Mouse (Mus musculus): ENCODE results near the gene Pwwp2a.

Gene Pwwp2a

DNA sequence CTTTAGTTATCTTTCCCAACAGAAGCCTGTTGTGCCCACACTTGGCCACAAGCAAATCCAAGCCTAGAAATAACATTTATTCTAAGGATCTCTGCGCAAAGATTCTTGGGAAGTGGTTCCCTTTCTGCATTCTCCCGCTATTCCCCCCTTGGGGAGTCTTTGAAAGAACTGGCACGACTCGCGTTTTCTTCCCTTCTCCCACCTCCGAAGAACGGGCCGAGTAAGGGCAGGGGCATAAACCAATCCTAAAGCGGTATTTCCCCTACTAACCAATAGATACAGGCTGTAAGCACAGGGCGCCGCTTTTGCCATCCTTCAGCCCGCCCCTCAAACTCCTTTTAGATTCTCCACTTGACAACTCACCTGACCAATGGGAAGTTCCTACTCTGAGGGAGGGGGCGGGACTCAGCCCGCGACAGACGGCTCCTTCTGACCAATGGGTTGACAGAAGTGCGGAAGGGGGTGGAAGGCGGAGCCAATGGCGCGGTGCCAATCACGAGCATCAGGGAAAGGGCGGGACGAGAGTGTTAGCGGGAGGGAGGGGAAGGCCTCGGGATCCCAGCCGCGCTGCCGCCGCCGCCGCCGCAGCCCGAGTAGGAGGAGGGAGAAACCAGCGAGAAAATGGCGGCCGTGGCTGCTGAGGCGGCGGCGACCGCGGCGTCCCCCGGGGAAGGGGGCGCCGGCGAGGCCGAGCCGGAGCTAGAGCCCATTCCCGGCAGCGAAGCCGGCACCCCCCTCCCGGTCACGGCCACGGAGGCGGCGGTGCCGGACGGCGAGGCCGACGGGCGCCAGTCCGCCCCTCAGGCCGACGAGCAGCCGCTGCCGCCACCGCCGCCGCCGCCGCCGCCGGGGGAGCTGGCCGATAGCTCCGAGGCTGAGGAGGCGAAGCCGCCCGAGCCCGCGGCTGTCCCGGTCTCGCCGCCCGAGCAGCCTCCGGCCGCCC, at the start of gene Pwwp2a:
Gene Pwwp2a (plus strand): TSS at position 527 of the 943 bp plus-strand sequence.
- DNase-seq (ENCODE audit: low read depth, low spot score) = peak; percentile 99

DNA sequence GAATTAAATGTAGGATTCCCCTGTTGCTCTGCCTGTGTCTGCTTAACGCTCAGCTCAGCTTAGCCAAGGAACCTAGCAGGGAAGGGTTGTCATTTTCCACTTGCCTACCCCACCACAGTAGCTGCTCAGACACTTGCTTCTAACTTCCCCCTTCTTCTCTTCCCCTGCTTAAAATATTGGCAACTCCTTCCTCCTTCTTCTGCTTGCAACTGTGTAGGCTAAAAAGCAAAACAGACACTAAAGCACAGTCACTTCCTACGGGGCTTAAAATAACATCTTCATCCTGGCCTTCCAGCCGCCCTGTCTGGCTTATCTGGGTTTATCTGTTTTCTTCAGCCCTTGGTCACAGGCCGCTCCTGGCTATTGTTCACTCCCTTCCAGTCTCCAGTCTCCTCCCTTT, 49.2 kb upstream of the Pwwp2a start:
- DNase-seq (ENCODE audit: low read depth, low spot score) = no peak

DNA sequence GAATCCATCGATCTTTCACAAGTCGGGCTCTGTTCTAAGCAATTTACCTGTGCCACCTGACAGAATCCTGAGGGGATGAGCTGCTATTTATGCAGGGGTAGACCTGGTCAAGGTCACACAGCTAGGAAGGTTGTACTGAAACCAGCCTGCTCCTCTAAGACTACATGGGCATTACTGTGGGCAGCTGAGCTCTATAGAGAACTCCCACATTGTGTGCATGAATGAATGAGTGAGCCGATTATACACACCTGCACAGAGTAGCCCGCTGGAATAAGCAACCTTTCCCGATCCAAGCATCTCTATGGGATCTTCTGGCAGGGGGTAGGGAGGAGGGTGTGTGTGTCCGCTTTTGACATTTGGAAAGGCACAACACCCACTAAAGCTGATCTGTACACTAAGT, 48.6 kb upstream of the Pwwp2a start:
- no peak for DNase-seq (ENCODE audit: low read depth, low spot score)

DNA sequence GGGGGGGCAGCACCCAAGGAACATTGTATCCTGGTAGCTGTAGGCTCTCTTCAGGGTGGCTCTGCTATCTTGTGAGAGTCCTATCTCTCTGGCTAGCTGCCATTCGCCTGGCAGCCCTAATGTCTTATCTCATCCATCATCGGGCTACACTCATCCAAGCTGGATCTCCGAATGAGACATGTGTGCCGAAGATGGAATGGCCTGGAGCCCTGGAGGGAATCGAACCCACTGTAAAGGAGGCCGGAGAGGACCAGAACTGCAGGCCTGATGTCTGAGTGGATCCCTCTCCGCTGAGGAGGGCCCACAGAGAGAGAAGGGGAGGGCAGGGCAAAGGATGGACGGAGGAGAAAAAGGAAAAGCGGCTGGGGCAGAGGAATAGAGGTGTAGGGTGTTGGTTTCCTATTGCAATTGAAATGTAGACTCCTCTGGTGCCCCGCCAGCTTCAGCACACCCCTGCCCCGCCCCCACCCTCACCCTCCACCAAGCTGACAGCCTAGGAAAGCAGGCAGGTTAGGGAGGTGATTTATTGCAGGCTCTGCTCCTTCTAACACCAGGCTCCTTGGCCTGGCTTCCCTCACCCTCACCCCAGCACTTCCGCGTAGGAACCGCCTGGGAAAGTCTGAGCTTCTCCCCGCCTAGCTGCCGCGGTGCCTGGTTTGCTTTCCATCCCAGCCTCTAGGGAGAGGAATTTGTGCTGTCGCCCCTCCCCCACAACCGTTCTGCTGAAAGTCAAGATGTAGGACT, 48.0 kb upstream of the Pwwp2a start:
- peak; percentile 70 for DNase-seq (ENCODE audit: low read depth, low spot score)

DNA sequence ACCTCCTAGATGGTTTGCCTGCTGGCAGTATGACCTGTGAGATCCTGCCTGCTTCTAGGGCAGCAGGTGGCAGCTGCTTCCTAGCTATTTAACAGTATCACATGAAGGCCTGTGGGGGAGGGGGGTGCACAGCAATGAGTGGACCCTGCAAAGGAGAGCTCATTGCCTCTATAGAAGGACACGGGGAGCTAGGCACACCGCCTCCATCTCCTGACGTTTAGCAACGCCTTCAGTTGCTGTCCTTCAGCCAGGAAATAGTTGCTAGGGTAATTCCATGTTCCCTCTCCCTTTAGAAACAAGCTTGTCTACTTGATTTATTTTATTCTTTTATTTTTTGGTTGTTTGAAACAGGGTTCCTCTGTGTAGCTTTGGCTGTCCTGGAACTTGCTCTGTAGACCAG, 45.0 kb upstream of the Pwwp2a start:
- no peak for DNase-seq (ENCODE audit: low read depth, low spot score)

DNA sequence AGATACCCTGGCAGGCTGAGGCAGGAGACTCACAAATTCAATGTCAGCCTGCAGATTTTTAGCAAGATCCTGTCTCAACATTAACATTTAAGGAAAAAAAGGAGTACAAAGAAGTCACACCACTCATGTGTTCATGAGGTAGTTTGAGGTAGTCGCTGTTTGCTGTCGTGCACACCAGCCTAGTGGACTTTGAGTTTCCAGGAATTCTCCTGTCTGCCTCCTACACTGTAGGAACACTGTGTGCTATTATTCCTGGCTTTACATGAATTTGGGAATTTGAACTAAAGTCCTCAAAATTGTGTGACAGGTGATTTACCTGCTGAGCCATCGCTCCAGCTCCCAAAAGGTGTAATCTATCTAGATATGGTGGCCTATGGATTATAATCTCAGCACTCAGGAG, 43.3 kb upstream of the Pwwp2a start:
- no peak for DNase-seq (ENCODE audit: low read depth, low spot score)

DNA sequence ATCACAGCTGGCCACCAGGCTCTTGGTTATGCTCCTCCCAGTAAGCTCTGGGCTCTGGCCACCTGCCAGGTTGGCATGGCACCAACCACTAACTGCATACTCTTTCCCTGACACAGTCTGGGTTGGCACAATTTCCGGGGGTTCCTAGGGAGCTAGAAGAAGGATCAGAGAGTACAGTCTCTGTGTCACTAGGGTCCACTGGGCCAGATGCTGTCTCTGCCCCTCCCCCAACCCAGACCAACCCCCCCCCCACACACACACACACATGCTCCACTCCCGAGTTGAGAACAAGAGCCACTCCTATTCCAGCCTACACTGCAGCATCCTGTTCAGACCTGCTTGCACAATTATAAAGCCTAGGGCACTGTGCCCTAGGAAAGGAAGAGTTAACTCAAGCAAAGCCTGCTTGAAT, 38.6 kb upstream of the Pwwp2a start:
- DNase-seq (ENCODE audit: low read depth, low spot score) = no peak

DNA sequence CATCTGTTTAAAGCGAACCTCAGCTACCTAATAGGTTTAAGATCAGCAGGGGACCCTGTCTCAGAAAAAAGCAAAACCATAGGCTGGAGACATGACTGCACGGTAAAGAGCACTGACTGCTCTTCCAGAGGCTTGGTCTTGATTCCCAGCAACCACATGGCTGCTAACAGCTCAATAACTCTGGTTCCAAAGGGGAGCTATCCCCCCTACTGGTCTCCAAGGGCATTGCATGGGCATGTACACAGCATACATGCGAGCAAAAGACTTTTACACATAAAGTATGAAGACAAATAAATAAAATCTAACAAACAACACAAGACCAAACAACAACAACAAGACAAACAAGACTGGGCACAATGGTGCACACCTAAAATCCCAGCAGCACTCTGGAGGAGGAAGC, 36.5 kb upstream of the Pwwp2a start:
- no peak for DNase-seq (ENCODE audit: low read depth, low spot score)

DNA sequence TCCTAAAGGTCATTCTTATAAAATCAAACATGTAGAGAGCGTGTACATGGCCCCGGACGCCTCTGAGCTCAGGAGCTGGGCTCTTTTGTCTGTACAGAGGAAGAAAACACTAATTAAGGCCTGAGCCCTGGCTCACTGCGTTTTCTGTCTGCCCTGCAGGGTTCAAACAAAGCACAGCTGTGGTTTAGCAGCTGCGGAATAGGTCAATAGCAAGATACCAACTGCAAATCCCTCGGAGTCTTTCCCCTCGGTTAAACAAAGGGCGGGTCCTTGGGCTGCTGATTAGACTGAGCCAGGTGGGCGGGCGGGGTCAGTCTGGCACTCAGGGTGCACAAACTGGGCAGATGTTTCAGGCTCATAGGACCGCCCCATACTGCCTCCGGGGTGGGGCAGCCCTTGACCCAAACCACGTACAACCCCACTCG, 28.7 kb upstream of the Pwwp2a start:
- DNase-seq (ENCODE audit: low read depth, low spot score) = no peak

DNA sequence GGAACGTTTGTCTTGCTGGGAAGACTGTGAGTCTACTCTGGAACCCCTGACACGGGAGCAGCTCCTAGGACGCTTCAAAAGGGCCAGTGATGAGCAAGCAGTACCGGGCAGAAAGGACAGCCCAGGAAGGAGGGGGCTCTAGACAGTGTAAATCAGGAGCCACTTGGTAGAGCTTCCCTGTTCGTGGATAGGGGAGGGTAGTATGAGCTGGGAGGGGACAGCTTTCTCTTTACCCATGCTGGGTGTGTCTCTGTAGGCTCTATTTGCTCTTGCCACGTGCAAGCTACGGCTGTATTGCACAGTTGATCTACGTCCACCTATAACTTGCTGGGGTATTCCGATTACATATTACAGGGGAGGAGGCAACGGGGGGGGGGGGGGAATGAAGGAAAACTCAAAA, 25.3 kb upstream of the Pwwp2a start:
- no peak for DNase-seq (ENCODE audit: low read depth, low spot score)

DNA sequence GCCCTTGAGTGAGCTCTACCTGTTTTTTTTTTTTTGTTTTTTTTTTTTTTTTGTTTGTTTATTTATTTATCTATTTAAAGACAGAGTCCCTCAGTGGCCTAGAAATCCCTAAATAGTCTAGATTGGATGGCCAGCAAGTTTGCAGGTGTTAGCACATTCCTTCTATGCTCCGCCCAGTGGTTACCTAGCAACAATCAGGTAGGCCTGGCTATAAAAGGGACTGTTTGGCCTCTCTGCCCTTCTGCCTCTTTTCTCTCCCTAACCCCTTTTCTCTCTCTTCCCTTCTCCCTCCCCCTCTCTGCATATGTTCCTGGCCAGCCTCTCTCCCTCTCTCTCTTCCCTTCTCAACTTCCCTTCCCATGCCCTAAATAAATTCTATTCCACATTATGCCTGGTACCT, 23.8 kb upstream of the Pwwp2a start:
- no peak for DNase-seq (ENCODE audit: low read depth, low spot score)

DNA sequence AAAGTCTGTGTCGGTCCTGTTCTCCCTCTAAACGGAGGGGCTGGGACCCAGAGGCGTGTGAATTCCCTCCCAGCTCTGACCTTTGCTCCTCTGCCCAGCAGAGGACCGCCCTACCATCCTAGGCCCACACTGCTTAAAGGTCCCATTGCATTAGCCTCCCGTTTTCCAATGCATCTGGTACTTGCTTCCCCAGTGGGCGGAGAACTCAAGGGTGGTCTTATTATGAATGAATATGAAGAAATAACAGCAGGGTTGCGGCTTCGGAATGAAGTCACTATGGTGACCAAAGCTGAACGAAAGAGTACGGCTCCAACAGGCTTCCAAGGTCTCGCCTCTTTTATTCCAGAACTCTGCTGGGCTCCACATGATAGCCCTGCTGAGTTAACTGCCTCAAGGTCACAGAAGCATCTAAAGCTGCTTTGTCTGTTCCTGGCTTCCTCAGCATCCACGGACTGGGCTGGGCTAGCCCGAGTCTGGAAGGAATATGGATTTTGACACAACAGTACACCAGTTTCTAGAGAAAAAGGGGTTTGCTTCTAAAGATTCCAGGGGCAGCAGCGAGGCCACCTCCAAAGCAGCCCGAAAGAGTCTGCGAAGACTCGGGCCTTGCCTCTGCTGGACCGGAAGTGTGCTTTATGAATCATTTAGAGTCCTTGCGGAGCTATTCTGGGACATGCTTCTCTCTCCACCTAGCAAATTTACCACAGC, 14.6 kb upstream of the Pwwp2a start:
- no peak for DNase-seq (ENCODE audit: low read depth, low spot score)

DNA sequence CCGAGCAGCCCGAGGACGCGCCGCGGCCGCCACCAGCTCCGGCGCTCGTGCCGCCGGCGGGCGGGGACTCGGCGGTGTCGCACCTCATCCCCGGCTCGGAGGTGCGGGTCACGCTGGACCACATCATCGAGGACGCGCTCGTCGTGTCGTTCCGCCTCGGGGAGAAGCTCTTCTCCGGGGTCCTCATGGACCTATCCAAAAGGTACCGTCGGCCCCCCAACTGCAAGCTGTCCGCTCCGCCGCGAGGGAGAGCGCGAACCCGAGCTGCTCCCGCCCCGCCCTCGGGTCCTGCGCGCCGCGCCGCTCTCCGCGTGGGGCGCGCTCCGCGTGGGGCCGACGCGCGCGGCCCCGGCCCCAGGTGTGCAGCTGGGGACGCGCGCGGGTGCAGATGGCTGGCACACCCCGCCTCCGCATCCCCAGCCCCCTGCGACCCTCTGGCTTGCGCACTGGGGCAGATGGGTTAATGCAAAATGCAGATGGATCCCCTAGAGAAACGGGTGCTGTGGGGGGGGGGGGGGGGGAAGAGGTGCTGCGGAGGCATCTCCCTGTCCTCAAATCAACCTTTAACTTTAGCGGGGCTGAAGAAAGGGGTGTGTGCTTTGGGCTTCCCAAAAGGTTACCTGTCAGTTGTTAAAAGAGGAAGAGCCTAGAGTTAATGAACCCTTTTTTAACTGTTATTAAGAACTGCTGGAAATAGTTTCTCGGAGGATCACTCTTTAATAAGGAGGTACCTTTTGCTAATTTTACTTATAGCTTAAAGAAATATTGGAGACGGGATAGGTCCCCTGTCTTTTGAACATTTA, 818 bp downstream of the Pwwp2a start:
- peak; percentile 34 for DNase-seq (ENCODE audit: low read depth, low spot score)

DNA sequence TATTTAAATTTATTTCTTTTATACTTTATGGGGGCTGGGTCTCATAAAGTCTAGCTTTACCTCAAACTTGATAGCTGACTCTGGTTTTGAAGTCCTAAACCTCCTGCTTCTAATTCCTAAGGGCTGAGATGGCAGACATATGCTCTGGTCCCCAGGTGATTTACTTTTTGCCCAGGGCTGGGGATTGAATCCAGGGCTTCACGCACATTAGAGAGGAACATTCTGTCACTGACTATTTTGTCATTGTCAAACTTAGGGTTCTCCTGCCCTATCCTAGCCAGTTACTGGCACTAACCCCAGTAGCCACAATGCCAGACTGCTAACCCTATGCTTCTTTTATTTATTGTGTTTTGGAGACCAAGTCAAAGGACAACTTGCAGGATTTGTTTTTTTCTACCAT, 7.1 kb downstream of the Pwwp2a start:
- DNase-seq (ENCODE audit: low read depth, low spot score) = no peak

DNA sequence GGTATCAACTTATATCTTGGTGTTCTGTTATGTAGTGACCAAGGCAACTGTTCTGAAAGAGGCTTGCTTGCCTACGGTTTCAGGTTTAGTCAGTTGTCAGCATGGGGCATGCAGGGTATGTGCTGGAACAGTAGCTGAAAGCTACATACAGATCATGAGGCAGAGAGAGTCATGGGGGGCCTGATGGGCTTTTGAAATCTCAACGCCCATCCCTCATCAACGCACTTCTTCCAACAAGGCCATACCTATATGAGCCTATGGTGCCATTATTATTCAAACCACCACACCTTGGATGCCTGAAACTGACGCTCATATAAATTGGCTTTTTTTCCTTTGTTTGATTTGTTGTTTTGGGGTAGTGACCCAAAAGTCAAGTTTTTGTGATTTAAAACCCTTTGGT, 14.8 kb downstream of the Pwwp2a start:
- no peak for DNase-seq (ENCODE audit: low read depth, low spot score)

DNA sequence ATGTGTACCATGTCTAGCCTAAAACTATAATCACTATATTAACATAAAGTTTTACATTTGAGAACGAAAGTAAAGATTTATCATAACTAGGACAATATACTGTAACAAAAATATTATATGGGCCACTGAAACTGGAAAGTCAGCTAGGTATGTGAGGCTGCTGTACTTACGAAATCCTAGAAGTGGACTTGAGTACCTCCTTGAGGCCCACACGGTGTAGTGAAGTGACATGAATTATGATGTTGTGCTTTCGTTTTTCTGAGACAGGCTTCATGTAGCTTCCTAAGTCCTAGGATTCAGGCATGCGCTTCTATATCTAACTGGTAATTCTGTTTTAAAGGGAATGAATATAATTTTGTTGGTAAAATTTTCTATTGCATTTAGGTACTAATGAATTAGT, 16.8 kb downstream of the Pwwp2a start:
- DNase-seq (ENCODE audit: low read depth, low spot score) = no peak

DNA sequence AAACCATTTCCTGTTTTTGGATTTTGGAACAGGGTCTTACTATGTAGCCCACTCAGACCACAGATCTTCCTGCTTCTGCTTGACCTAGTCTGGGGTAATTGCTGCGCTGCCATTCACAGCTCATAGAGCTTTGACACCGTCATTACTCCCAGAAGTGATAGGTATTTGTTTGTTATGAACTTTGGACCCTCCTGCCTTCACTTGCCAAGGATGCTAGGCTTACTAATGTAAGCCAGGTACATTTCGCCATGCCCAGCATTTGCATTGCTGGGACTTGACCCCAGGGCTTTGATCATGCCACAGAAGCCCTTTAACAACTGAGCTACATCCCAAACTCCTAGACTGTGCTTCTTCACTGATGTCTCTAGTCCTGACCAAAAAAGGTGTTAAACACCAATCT, 18.5 kb downstream of the Pwwp2a start:
- no peak for DNase-seq (ENCODE audit: low read depth, low spot score)

DNA sequence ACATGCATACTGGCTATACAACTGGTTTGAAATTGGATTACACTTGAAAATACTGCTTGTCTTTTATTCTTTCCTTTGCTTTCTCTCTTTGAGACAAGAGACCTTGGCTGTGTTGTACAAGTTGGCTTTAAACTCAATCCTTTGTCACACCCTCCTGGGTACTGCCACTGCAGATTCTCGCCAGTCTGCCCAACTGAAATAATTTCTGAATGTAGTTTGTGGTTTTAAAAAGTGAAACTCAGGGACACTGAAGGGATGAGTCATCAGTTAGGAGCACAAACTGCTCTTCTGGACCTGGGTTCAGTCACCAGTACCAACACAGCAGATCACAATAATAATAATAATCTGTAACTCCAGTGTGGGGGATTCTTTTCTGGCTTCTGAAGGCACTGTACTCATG, 21.8 kb downstream of the Pwwp2a start:
- no peak for DNase-seq (ENCODE audit: low read depth, low spot score)

DNA sequence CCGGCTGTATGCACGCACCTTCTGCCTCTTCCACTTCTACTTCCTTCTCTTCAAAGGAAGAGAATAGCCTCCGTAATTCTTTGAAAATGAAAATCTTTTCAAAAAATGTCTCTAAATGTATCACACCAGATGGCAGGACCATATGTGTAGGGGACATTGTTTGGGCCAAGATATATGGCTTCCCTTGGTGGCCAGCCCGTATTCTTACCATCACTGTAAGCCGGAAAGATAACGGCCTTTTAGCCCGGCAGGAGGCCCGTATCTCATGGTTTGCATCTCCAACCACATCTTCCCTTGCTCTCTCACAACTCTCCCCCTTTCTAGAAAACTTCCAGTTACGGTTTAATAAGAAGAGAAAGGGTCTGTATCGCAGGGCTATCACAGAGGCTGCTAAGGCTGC, 24.0 kb downstream of the Pwwp2a start:
- DNase-seq (ENCODE audit: low read depth, low spot score) = no peak

DNA sequence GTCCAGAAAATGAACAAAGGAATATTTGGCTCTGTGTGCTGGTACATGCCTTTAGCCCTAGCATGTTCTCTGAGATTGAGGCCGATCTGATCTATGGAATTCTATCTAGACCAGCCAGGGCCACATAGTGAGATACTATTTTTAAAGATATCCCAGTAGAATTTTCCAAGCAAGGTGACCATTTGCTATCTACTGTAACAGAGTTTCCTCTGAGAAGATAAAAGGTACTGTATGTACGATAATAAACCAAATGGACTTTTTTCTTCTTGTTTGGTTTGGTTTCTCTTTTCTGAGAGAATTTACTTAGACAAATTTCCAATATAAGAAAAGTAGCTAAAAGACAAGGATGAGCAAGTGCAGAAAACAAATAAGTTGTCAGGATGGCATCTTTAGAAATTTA, 26.6 kb downstream of the Pwwp2a start:
- no peak for DNase-seq (ENCODE audit: low read depth, low spot score)

DNA sequence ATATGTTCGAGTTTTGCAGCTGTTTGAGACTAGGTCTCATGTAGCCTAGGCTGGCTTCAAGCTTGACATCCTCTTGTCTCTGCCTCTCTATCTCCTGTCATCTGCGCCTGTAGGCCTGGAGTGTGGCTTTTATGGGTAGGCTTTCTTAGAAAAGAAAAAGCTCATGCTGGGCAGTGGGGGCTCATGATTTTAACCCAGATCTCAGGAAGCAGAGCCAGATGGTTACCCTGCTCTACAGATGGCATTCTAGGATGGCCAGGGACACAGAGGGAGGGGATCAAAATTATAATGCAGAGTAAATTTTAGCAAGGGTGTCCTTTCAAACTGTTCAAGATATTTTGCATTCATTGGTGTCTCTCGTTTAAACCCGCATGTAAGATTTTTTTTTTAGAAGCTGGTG, 30.4 kb downstream of the Pwwp2a start:
- no peak for DNase-seq (ENCODE audit: low read depth, low spot score)

Data from embryo, embryonic 11.5 days (tissue).